Mouse (Mus musculus): ENCODE measurements at regions not wholly inside any gene's neighbourhood (a gene's known extent, or its start where the extent isn't known, plus 50 kb on each side); places are given as distances from the start of the nearest gene placed in this dataset.

- Histone ChIP-seq H3K4me1 (ENCODE audit: control insufficient read depth, insufficient read depth, insufficient read length, low read length) (no peaks in the 10 kb centered on the region), H3K27me3 (ENCODE audit: control insufficient read depth, insufficient read depth, low read length) (no peaks in the 10 kb centered on the region), H3K4me3 (ENCODE audit: low read depth, low read length) (no peak overlapping the region), H3K36me3 (ENCODE audit: control insufficient read depth, insufficient read depth, low read length) (no peaks in the 10 kb centered on the region), H3K27ac (ENCODE audit: insufficient read depth, low read depth, low read length) (no peak overlapping the region)
- TF ChIP-seq POLR2A (IDR thresholded peaks at IDR 0.05; ENCODE audit: low read depth, low read length), result no peak
- TF ChIP-seq CTCF (IDR thresholded peaks at IDR 0.05; ENCODE audit: extremely low read depth, insufficient read length, insufficient replicate concordance, low read depth, low read length), result no peak
- 88% methylated on average over 4 of the region's 4 CpGs for WGBS
Measured at GRCm38 (mm10) chr5:46020175-46020574, 162.8 kb upstream of the Lcorl start.

- H3K4me1 ChIP-seq (ENCODE audit: control insufficient read depth, insufficient read depth, insufficient read length, low read length), result no peaks in the 10 kb centered on the region
- TF ChIP-seq CTCF (IDR thresholded peaks at IDR 0.05; ENCODE audit: extremely low read depth, insufficient read length, insufficient replicate concordance, low read depth, low read length), result no peak
- TF ChIP-seq POLR2A (IDR thresholded peaks at IDR 0.05; ENCODE audit: low read depth, low read length), result no peak
- no peaks in the 10 kb centered on the region for H3K36me3 ChIP-seq (ENCODE audit: control insufficient read depth, insufficient read depth, low read length)
- H3K4me3 ChIP-seq (ENCODE audit: low read depth, low read length), result no peak overlapping the region
- no peak overlapping the region for H3K27ac ChIP-seq (ENCODE audit: insufficient read depth, low read depth, low read length)
- no peaks in the 10 kb centered on the region for H3K27me3 ChIP-seq (ENCODE audit: control insufficient read depth, insufficient read depth, low read length)
- WGBS, result 88% methylated on average over 9 of the region's 9 CpGs
Measured at GRCm38 (mm10) chr5:46007446-46007845, 150.0 kb upstream of the Lcorl start.

- 63% methylated on average over 2 of the region's 2 CpGs for WGBS
- TF ChIP-seq CTCF (IDR thresholded peaks at IDR 0.05; ENCODE audit: extremely low read depth, insufficient read length, insufficient replicate concordance, low read depth, low read length) (no peak), POLR2A (IDR thresholded peaks at IDR 0.05; ENCODE audit: low read depth, low read length) (no peak)
- no peak overlapping the region for H3K4me3 ChIP-seq (ENCODE audit: low read depth, low read length)
- H3K36me3 ChIP-seq (ENCODE audit: control insufficient read depth, insufficient read depth, low read length), result no peaks in the 10 kb centered on the region
- no peak overlapping the region for H3K27ac ChIP-seq (ENCODE audit: insufficient read depth, low read depth, low read length)
- H3K27me3 ChIP-seq (ENCODE audit: control insufficient read depth, insufficient read depth, low read length), result no peaks in the 10 kb centered on the region
- peaks cover 6% of the 10 kb centered on the region; the same call in 1 of the 2 replicates for H3K4me1 ChIP-seq (ENCODE audit: control insufficient read depth, insufficient read depth, insufficient read length, low read length)
Measured at GRCm38 (mm10) chr5:46006691-46007090, 149.3 kb upstream of the Lcorl start.

- no peaks in the 10 kb centered on the region for H3K36me3 ChIP-seq (ENCODE audit: control insufficient read depth, insufficient read depth, low read length)
- H3K27me3 ChIP-seq (ENCODE audit: control insufficient read depth, insufficient read depth, low read length), result no peaks in the 10 kb centered on the region
- H3K27ac ChIP-seq (ENCODE audit: insufficient read depth, low read depth, low read length), result no peak overlapping the region
- no peak for TF ChIP-seq POLR2A (IDR thresholded peaks at IDR 0.05; ENCODE audit: low read depth, low read length)
- TF ChIP-seq CTCF (IDR thresholded peaks at IDR 0.05; ENCODE audit: extremely low read depth, insufficient read length, insufficient replicate concordance, low read depth, low read length), result no peak
- no peak overlapping the region for H3K4me3 ChIP-seq (ENCODE audit: low read depth, low read length)
- peaks cover 6% of the 10 kb centered on the region; the same call in 1 of the 2 replicates for H3K4me1 ChIP-seq (ENCODE audit: control insufficient read depth, insufficient read depth, insufficient read length, low read length)
- WGBS, result 83% methylated on average over 3 of the region's 3 CpGs
Measured at GRCm38 (mm10) chr5:46006228-46006627, 148.8 kb upstream of the Lcorl start.

GRCm38 (mm10) chr5:46005631-46006030 is 148.2 kb upstream of the Lcorl start:
- 86% methylated on average over 1 of the region's 1 CpGs for WGBS
- no peak overlapping the region for H3K27ac ChIP-seq (ENCODE audit: insufficient read depth, low read depth, low read length)
- peaks cover 6% of the 10 kb centered on the region; the same call in 1 of the 2 replicates for H3K4me1 ChIP-seq (ENCODE audit: control insufficient read depth, insufficient read depth, insufficient read length, low read length)
- H3K27me3 ChIP-seq (ENCODE audit: control insufficient read depth, insufficient read depth, low read length), result no peaks in the 10 kb centered on the region
- no peak overlapping the region for H3K4me3 ChIP-seq (ENCODE audit: low read depth, low read length)
- no peaks in the 10 kb centered on the region for H3K36me3 ChIP-seq (ENCODE audit: control insufficient read depth, insufficient read depth, low read length)
- TF ChIP-seq CTCF (IDR thresholded peaks at IDR 0.05; ENCODE audit: extremely low read depth, insufficient read length, insufficient replicate concordance, low read depth, low read length) (no peak), POLR2A (IDR thresholded peaks at IDR 0.05; ENCODE audit: low read depth, low read length) (no peak)

- TF ChIP-seq CTCF (IDR thresholded peaks at IDR 0.05; ENCODE audit: extremely low read depth, insufficient read length, insufficient replicate concordance, low read depth, low read length) (no peak), POLR2A (IDR thresholded peaks at IDR 0.05; ENCODE audit: low read depth, low read length) (no peak)
- WGBS, result 50% methylated on average over 5 of the region's 5 CpGs
Measured at GRCm38 (mm10) chr5:46002011-46002410, 144.6 kb upstream of the Lcorl start.

GRCm38 (mm10) chr5:45957766-45958165 is 100.4 kb upstream of the Lcorl start:
- TF ChIP-seq POLR2A (IDR thresholded peaks at IDR 0.05; ENCODE audit: low read depth, low read length) (no peak), CTCF (IDR thresholded peaks at IDR 0.05; ENCODE audit: extremely low read depth, insufficient read length, insufficient replicate concordance, low read depth, low read length) (no peak)
- 76% methylated on average over 2 of the region's 2 CpGs for WGBS
- no peaks in the 10 kb centered on the region for H3K36me3 ChIP-seq (ENCODE audit: control insufficient read depth, insufficient read depth, low read length)
- no peaks in the 10 kb centered on the region for H3K4me1 ChIP-seq (ENCODE audit: control insufficient read depth, insufficient read depth, insufficient read length, low read length)
- no peak overlapping the region for H3K4me3 ChIP-seq (ENCODE audit: low read depth, low read length)
- H3K27ac ChIP-seq (ENCODE audit: insufficient read depth, low read depth, low read length), result no peak overlapping the region
- H3K27me3 ChIP-seq (ENCODE audit: control insufficient read depth, insufficient read depth, low read length), result no peaks in the 10 kb centered on the region

More at GRCm38 (mm10) chr5:46002011-46002410, 144.6 kb upstream of the Lcorl start:
- Histone ChIP-seq H3K27me3 (ENCODE audit: control insufficient read depth, insufficient read depth, low read length) (no peaks in the 10 kb centered on the region), H3K27ac (ENCODE audit: insufficient read depth, low read depth, low read length) (no peak overlapping the region), H3K4me3 (ENCODE audit: low read depth, low read length) (no peak overlapping the region), H3K4me1 (ENCODE audit: control insufficient read depth, insufficient read depth, insufficient read length, low read length) (peaks cover 6% of the 10 kb centered on the region; the same call in 1 of the 2 replicates), H3K36me3 (ENCODE audit: control insufficient read depth, insufficient read depth, low read length) (no peaks in the 10 kb centered on the region)

All from small intestine, adult 2 months (tissue).